Mouse (Mus musculus) embryo, embryonic 10.5 days (tissue): ENCODE measurements around the gene 1700025C18Rik.

Source experiments
- DNase-seq: peaks from one replicate; pipeline ENCODE4 v3.0.0-alpha.2; 2015; ENCODE audit warnings: low spot score

1700025C18Rik gene

DNA sequence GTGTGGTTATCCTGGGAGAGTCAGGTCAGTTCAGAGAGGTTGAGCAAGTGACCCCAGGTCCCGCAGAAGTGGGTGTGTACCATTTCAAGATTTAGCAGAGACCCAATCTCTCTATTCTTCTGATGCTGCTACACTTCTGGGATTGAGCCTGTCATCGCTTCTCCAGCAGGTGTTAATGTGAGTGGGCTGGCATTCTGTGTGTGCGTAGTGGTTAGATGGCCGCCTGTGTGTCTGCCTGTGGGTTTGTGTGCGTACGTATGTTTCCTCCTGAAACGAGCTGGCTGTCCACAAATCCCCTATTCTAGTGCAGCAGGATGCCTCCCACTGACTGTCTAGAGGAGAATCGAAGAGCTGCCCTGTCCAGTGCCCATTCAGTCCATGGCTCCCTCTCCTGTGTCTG, 12.5 kb downstream of the 1700025C18Rik start:
- no peak for DNase-seq

DNA sequence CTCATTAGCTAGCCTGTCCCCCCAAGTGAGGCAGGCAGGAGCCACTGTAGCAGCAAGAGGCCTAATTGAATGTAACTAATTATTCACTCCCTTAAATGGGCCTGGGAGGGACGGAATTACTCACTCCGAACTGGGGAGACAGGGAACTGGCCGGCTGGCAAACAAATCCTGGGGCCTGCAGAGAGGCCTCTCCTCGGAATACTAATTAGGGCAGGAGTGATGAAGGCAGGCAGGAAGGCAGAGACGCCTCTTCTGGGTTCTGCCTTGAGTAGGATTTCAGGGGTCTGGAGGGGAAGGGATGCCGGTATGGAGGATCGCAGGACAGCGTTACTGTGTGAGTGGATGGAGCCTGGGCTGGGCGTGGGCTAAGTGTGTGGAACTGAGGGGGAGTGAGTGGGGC, 13.5 kb downstream of the 1700025C18Rik start:
- peak; percentile 20 for DNase-seq

DNA sequence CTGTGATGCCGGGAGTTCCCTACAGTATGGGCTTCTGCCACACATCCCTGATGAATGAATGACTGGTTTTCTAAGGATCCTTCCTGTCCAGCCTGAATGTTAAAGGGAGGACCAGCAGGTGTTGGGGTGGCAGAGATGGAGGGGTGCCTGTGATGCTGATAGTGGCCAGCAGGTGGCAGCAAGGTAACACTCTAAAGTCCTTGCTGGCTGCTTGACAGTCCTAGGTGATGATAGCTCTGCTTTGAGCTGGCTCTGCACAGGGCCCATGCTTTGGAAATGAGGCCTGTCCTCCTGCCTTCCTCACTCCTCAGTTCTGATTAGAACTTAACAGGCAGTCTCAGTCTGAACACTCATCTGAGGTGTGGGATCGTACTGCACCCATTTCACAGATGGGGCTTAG, 15.6 kb downstream of the 1700025C18Rik start:
- DNase-seq = peak; percentile 88

DNA sequence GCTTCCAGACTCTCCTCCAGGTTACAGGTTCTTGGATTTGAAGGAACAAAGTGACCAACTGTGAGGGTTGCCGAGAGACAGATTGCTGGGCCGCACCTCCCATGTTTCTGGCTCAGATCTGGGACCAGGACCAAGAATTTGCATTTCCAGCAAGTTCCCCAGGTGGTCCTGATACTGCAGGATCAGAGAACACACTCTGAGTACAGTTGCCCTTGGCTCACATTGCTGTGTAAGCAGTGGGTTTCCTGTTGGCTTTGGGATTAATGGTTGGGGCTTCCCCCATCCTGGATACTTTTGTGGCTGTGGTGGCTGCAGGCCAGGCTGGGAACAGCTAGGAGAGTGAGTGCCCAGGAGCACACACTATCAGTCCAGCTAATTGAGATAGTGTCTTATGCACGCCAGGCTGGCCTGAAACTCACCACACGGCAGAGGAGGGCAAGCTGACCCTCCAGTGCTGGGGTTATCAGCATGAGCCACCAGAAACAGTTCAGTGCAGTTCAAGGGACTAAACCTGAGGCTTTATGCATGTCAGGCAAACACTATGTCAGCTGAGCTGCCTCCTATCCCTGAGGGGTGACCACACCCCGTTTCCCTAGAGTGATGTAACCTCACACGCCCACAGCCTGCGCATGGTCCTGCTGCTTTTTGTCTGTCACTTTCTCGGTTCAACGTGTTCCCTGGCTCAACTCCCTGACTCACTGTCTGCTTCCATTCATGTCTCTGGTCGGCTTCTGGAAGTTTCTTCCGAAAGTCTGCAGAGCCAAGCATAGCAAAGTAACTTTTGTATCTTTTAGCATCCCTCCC, 16.3 kb downstream of the 1700025C18Rik start:
- no peak for DNase-seq

DNA sequence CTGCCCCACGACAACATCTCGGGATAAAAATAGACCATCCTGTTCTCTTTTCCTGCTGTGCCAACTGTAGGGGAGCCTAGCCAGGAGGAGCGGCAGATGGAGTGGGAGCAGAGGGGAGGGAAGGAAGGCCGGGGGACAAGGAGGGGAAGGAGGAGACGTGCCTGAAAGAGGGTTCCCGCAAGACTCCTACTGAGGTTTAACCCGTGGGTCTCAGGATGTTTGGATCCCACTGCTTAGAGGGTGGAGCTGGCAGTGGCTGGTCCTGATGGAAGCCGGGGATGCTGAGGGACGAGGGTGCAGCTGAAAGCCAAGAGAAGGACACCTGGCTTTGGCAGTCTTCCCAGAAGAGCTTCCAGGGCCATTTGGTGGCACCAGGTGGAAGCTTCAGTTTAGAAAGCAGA, 17.2 kb downstream of the 1700025C18Rik start:
- no peak for DNase-seq

DNA sequence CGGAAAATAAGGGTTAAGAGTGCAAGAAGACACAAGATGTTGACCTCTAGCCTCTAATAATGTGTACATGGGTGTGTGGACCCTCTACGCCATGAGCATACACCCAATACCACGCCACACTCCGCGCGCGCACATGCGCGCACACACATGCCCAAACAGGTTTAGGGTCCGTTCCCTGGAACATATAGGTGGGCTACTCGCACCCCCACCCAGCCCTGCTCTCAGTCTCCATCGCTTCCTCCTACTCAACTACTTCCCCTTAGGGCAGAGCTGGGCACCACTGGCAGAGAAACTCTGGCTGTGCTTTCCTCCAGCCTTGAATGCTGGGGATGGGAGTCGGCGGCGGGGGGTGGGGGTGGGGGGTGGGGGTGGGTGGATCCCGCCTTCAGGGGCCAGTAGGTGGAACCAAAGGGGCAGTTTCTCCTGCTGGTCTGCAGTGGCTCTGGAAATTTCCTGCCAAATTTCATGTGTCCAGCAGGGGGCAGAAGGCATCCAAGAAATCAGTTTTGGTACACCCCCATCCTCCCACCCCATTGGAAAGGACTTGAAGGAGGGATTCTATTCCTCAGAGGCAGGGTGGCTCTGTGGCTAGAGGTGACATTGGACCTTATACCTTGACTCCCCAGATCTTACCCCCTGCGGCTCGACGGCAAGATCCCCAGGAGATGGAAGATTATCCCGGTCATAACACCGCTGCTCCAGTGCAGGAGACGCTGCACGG, 20.3 kb downstream of the 1700025C18Rik start:
- peak; percentile 86 for DNase-seq

DNA sequence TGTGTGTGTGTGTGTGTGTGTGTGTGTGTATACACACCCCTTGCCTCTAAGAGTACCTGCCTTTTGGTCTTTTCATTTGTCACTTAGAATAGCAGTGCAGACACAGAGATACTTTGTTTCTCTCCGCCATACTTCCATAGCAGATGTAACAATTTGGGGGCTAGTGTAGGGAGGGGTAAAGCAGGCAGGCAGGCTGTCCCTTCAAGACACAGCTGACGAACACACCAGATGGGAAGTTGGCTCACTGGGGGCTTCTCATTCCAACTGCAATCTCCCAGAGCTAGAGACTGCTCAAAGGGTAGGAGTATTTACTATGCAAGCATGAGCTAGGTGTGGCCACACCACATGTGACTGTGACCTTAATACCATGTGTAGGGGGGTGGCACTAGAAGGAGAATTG, 21.7 kb downstream of the 1700025C18Rik start:
- no peak for DNase-seq

DNA sequence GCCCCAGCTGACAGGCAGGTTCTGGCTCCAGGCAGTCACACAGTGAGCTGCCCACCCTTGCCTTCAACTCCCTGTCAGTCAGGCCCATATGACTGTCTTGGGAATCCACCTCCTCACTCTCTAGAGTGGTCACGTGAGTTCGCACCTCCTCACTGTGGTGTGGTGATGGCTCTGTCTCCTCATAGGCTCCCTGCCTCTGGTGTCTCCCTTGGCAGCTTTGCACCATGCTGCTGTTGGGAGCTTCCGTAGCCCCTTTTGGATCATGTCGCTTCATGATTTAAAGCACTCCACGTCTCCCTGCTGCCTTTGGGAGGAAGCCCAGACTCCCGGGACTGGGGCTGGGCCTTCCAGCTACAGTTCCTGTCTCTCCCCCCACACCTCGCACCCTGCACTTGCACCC, 26.1 kb downstream of the 1700025C18Rik start:
- no peak for DNase-seq

DNA sequence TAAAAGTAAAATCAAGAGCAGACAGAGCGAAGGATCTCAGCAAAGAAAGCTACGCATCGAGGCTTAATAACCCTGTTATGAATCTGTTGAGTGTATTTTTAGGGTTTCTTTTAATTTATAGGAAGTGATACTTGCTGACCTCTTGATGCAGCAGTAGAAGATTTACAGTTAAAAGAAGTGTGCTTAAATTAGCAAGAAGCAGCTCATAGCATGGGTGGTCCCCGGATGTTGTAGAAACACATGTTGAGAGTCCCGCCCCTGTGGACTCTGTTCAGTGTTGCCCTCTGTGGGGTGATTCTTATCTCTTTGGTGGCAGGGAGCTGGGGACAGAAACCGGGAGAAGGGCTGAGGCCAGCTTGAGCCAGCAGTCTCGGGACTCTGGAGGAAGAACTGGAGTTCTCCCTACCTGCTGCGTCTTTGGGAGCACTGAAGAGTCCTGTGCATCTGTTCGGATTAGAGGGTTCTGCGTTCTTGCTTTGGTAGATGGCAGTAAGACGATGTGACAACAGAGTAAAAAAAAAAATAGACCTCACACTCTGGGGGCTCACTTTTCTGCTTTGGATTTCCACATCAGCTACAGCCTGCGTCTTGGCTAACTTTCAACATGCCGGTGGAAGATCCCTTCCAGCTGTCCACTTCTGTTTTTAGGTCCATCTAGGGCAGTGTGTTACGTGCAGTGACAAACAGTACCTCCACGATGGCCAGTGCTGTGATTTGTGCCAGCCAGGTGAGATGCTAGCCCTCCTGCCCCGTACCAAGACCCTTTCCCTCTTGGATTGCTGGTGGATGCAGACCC, 28.7 kb downstream of the 1700025C18Rik start:
- no peak for DNase-seq

DNA sequence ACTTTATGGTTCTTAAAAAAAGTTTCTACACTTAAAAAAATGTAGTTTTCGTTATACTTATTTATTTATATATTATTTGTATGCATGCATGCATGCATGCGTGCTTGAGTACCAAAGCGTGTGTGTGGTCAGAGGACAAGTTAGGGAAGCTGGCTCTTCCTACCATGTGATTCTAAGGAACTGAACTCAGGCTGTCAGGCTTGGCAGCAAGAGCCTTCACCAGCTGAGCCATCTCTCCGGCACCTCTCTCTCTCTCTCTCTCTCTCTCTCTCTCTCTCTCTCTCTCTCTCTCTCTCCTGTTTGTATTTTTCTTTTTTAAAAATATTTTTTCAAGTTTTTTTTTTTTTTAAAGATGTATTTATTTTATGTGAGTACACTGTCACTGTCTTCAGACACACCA, 30.6 kb downstream of the 1700025C18Rik start:
- DNase-seq = no peak

DNA sequence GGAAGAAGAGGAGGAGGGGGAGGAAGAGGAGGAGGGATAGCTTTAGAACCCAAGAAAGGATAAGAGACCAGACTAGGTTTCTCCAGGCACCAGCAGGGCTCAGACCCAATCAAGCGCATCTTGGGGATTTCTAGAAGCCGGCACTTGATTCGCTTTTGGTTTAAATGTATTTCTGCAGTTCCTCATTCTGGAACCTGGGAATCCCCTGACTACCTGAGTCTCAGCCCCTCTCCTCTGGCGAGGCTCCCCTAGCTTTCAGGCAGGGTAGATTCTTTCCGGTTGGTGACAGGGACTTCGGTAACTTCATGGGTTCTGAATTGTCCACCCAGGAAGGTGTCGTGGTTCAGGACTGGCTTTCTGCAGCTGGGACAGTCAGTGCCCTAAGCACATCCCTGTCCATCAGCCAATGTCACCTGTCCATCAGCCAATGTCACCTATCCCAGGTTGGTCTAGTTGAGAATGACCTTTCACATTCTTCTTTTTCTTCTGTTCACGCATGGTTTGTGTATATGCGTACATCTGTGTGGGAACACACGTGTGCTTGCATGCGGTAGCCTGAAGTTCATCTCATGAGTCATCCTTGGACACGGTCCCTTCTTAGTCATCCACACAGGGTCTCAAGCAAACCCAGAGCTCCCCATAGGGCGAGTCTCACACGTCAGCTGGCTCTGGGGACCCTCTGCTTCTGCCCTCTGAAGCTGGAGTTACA, 34.0 kb downstream of the 1700025C18Rik start:
- no peak for DNase-seq

DNA sequence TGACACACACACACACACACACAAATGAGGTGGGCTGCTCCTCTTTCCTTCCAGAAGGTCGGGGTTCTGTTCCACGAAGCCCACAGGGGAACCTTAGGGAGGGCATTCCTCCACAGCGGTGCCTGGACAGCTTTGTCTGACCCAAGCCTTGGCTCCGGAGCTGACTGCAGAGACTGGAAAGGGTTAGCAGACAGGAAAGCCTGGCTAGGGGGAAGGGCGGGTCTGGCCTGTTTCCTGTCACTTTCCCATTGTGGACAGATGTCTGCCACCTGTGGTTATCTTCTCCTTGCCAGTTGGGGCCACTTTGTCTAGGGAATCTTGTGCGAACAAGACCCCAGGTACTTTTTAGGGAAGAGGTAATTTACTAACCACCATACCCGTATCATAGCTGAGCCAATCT, 34.6 kb downstream of the 1700025C18Rik start:
- peak; percentile 45 for DNase-seq

DNA sequence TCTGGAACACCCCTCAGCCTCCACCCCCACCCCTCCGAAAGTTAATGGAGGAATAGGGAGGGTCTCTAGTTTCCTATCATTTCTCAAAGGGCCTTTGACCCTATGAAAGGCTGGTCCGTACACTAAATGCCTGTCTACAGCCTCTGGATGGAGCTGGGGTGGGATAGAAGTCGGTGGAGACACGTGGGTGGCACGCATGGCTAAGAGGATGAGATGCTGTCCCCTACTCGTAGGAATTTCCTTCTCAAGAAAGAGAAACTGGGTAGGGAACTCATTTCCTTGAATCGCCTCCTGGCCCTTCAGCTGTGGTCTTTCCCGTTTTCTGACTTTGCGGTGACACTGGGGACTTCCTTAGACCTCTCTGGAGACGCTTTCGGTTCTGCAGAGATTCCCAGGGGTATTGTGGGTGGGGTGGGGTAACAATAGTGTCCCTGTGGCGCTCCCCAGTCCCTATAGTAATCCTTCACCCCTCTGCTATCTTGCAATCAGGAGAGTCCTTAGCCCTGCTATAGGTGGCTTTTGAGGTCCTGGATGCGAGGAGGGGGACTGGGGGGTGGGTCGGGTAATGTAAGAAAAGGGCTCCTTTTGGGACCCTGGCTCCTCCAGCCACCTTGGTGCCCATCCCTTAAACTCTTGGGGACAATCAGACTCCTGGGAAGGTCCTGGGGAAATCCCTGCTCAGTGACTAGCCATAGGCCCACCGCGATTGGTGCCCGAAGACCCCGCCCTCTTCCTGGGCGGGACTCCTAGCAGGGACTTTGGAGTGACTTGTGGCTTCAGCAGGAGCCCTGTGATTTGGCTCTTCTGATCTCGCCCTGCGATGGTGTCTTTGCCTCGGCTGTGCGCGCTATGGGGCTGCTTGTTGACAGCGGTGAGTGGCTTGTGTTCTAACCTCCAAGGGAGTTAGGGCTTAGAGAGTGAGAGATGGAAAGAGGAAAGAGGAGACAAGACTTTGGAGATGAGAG, 35.4 kb downstream of the 1700025C18Rik start, which contains the start of gene Cd40:
Cd40 (plus strand) TSS at position 740 of the 965 bp plus-strand sequence.
- DNase-seq = peak; percentile 88

DNA sequence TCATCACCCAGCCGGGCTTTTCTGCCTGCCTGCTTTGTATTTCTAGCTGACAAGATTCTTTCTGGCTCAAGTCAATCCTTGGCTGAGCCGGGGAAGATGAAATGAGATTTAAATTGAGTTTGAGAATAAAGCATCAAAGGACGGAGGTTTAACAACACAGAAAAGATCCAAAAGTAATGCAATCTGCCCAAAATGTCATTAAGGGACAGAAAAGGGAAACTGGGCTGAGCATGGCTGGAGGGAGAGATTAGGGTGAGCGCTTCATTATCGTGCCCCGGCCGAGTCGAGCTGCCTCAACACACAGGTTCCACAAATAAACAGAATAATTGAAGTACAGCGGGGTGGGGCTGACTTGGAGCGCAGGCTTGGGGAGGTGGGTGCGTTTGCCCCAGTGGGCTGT, 39.0 kb downstream of the 1700025C18Rik start:
- no peak for DNase-seq

DNA sequence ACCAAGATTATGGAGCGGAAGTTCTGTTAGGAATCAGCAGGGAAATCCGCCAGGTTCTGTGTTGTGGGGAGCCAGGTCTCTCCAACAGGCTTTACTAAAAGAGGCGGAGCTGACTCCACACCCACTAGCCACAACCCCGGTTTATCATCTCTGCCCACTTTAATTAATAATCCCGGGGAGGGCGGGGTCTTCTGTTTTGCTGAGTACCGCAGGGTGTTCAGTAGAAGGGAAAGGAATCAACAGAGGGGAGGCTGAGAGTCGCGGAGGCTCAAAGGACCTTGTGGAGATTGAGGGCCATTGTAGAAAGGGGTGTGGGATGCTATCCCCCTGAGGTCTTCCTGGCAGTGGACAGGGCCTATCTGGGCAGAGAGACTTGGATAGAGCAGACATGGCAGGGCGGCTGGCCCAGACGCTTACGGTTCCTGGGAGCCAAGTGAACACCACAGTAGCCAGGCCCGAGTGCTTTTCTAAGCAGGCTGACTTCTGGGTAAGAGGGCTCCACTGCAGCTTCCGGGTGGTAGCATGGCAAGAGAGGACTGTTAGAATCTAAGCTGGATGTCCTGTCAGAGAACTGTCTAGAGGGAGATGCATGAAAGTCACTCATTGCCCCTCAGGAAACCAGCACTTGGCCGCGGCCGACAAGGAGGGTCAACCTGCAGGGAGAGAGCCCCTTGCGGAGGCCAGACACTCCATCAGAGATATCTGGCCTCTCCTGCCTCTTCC, 39.6 kb downstream of the 1700025C18Rik start:
- no peak for DNase-seq

DNA sequence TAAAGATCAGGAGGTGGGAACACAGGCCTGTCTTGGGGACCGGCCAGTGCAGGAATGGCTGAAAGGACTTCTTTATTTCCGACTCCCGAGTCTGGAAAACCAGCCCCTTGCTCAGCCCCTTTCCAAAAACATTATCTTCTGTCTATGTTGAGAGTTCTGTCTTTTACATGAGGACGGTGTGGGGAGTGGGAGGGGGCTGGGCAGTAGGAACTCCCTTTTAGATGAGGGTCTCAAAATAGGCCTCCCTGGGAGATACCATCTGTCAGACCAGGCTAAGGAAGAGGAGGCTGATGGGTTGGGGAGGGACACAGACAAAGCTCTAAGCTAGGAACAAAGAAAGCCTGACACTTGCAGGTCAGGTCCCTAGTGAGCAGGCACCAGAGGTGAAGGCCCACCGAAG, 41.5 kb downstream of the 1700025C18Rik start:
- no peak for DNase-seq

DNA sequence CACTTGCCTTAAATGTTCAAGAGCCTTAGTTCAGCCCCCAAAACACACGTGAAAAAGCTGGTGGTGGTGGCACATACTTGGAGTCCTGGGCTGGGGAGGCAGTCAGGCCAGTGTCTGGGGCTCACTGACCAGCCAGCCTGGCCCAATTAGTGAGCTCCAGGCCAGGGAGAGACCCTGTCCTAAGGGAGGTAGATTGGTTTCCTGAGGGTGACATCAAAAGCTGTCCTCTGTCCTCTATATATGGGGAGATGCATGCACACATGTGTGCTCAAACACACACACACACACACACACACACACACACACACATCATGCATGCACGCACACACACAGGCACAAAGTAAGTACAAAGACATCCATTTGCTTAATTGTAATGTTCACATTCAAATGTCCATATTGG, 46.8 kb downstream of the 1700025C18Rik start:
- DNase-seq = no peak

DNA sequence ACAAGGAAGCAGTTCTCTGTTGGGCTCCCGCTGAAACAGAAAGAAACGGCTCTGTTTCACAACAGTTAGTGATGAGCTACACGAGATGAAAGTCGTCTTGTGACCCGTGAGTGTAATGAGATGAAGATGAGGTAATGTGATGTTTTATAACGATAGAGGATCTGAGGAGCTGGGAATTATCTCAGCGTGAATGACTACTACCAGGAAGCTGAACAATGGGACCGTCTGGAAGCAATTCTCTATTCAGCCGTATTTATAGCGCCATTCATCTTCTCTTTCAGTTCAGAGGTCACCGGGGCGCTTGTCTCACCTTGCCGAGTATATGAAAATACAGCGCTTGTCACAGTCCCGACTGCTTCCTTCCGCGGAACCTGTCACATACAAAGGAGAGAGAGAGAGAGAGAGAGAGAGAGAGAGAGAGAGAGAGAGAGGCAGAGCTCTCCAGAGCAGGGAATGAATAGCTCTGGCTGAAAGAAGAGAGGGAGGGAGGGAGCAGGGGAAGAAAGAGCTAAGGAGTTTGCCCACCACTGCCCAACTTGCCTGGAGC, 47.4 kb downstream of the 1700025C18Rik start:
- peak; percentile 83 for DNase-seq

DNA sequence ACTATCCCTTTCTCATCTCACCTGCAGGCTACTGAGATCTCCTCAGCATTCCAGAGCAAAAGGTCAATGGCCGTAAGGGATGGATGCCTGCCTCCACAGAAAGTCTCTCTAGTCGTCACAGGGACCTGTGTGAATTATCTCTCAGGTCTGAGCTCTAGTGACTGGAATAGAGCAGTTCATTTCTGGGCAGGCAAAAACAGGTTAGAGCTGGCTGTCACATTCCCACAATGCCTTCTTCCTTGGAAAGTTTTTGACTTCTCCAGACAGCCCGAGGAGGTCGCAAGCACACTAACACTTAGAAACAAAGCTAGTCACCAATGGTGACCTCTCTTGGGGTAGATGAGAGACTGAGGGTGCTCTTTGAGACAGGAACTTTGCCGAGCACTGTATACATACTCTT, 48.4 kb downstream of the 1700025C18Rik start:
- no peak for DNase-seq

DNA sequence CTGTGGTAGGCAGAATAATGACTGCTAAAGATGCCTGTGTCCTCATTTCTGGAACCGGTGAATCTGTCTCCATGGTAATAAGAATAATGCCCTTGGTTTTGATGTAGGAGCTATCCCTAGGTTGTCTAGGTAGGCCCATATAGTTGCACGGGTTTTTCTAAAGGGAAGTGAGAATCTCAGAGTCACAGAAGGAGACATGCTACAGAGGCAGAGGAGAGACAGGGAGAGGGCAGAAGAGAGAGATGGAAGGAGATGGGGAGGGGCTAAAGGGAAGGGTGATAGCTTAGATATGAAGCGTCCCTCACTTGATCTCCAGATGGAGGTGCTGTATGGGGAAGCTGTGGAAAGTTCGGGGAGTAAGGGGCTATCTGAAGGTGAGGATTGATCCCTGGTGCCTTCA, 53.1 kb downstream of the 1700025C18Rik start:
- DNase-seq = no peak
